Mouse (Mus musculus): ENCODE results near the gene Tnr. TPM values are rescaled to one million over a fixed set of nuclear protein-coding genes. Genes with fewer than 3 reads are reported as not detected.

Tnr gene
- polyA plus RNA-seq, 1 experiment from 2014 or later: 1.7 TPM

GRCm38 (mm10) chr1:159621321-159621720, 97.8 kb downstream of the Tnr start:
- WGBS: 56% methylated on average over 1 of the region's 1 CpGs

GRCm38 (mm10) chr1:159629119-159629518, 105.5 kb downstream of the Tnr start:
- Histone ChIP-seq H3K4me3 (ENCODE audit: low read depth, low read length) (no peak overlapping the region), H3K4me2 (ENCODE audit: low read length) (no peak overlapping the region), H3K36me3 (ENCODE audit: control insufficient read depth, insufficient read depth, low read length) (no peaks in the 10 kb centered on the region), H3K27me3 (replicated peaks; ENCODE audit: control insufficient read depth, insufficient read depth, low read length) (no peaks in the 10 kb centered on the region), H3K9ac (ENCODE audit: low read length) (no peak overlapping the region), H3K9me3 (ENCODE audit: control insufficient read depth, low read length) (no peaks in the 10 kb centered on the region), H3K27ac (ENCODE audit: low read depth) (no peak overlapping the region), H3K4me1 (replicated peaks; ENCODE audit: control insufficient read depth, insufficient read depth, low read length) (no peaks in the 10 kb centered on the region)
- 83% methylated on average over 3 of the region's 3 CpGs for WGBS
- DNase-seq (ENCODE audit: low spot score) (no peak), ATAC-seq (replicated peaks; ENCODE audit: low FRiP score, low TSS enrichment, low read depth) (no peak)

More at GRCm38 (mm10) chr1:159621321-159621720, 97.8 kb downstream of the Tnr start:
- Histone ChIP-seq H3K36me3 (ENCODE audit: control insufficient read depth, insufficient read depth, low read length) (no peaks in the 10 kb centered on the region), H3K9ac (ENCODE audit: low read length) (no peak overlapping the region), H3K27ac (ENCODE audit: low read depth) (no peak overlapping the region), H3K4me2 (ENCODE audit: low read length) (no peak overlapping the region), H3K4me3 (ENCODE audit: low read depth, low read length) (no peak overlapping the region), H3K9me3 (ENCODE audit: control insufficient read depth, low read length) (no peaks in the 10 kb centered on the region), H3K4me1 (replicated peaks; ENCODE audit: control insufficient read depth, insufficient read depth, low read length) (no peaks in the 10 kb centered on the region), H3K27me3 (replicated peaks; ENCODE audit: control insufficient read depth, insufficient read depth, low read length) (no peaks in the 10 kb centered on the region)
- ATAC-seq (replicated peaks; ENCODE audit: low FRiP score, low TSS enrichment, low read depth) (no peak), DNase-seq (ENCODE audit: low spot score) (no peak)

GRCm38 (mm10) chr1:159629822-159630589, 106.4 kb downstream of the Tnr start:
- WGBS: 70% methylated on average over 5 of the region's 5 CpGs
- H3K27ac ChIP-seq (ENCODE audit: low read depth): no peak overlapping the region
- H3K36me3 ChIP-seq (ENCODE audit: control insufficient read depth, insufficient read depth, low read length): no peaks in the 10 kb centered on the region
- H3K9ac ChIP-seq (ENCODE audit: low read length): no peak overlapping the region
- ATAC-seq (replicated peaks; ENCODE audit: low FRiP score, low TSS enrichment, low read depth) (no peak), DNase-seq (ENCODE audit: low spot score) (no peak)
- no peaks in the 10 kb centered on the region for H3K27me3 ChIP-seq (replicated peaks; ENCODE audit: control insufficient read depth, insufficient read depth, low read length)
- no peak overlapping the region for H3K4me3 ChIP-seq (ENCODE audit: low read depth, low read length)
- H3K4me1 ChIP-seq (replicated peaks; ENCODE audit: control insufficient read depth, insufficient read depth, low read length): no peaks in the 10 kb centered on the region
- no peaks in the 10 kb centered on the region for H3K9me3 ChIP-seq (ENCODE audit: control insufficient read depth, low read length)
- no peak overlapping the region for H3K4me2 ChIP-seq (ENCODE audit: low read length)

- Histone ChIP-seq H3K4me3 (ENCODE audit: low read depth, low read length) (no peak overlapping the region), H3K27ac (ENCODE audit: low read depth) (no peak overlapping the region), H3K4me2 (ENCODE audit: low read length) (no peak overlapping the region), H3K9me3 (ENCODE audit: control insufficient read depth, low read length) (no peaks in the 10 kb centered on the region), H3K4me1 (replicated peaks; ENCODE audit: control insufficient read depth, insufficient read depth, low read length) (no peaks in the 10 kb centered on the region), H3K9ac (ENCODE audit: low read length) (no peak overlapping the region), H3K36me3 (ENCODE audit: control insufficient read depth, insufficient read depth, low read length) (no peaks in the 10 kb centered on the region), H3K27me3 (replicated peaks; ENCODE audit: control insufficient read depth, insufficient read depth, low read length) (no peaks in the 10 kb centered on the region)
- 51% methylated on average over 3 of the region's 3 CpGs for WGBS
- no peak for ATAC-seq (replicated peaks; ENCODE audit: low FRiP score, low TSS enrichment, low read depth)
- no peak for DNase-seq (ENCODE audit: low spot score)
Measured at GRCm38 (mm10) chr1:159632558-159632957, 109.0 kb downstream of the Tnr start.

GRCm38 (mm10) chr1:159639408-159639807, 115.8 kb downstream of the Tnr start:
- H3K9ac ChIP-seq (ENCODE audit: low read length): no peak overlapping the region
- ATAC-seq (replicated peaks; ENCODE audit: low FRiP score, low TSS enrichment, low read depth): no peak
- H3K9me3 ChIP-seq (ENCODE audit: control insufficient read depth, low read length): no peaks in the 10 kb centered on the region
- DNase-seq (ENCODE audit: low spot score): no peak
- H3K4me2 ChIP-seq (ENCODE audit: low read length): no peak overlapping the region
- H3K4me3 ChIP-seq (ENCODE audit: low read depth, low read length): no peak overlapping the region
- no peak overlapping the region for H3K27ac ChIP-seq (ENCODE audit: low read depth)
- H3K4me1 ChIP-seq (replicated peaks; ENCODE audit: control insufficient read depth, insufficient read depth, low read length): no peaks in the 10 kb centered on the region
- 89% methylated on average over 4 of the region's 4 CpGs for WGBS
- H3K36me3 ChIP-seq (ENCODE audit: control insufficient read depth, insufficient read depth, low read length): no peaks in the 10 kb centered on the region
- H3K27me3 ChIP-seq (replicated peaks; ENCODE audit: control insufficient read depth, insufficient read depth, low read length): no peaks in the 10 kb centered on the region

- Histone ChIP-seq H3K4me1 (replicated peaks; ENCODE audit: control insufficient read depth, insufficient read depth, low read length) (no peaks in the 10 kb centered on the region; the same call in 1 of the 2 replicates), H3K27ac (ENCODE audit: low read depth) (no peak overlapping the region), H3K36me3 (ENCODE audit: control insufficient read depth, insufficient read depth, low read length) (no peaks in the 10 kb centered on the region), H3K4me2 (ENCODE audit: low read length) (no peak overlapping the region), H3K9me3 (ENCODE audit: control insufficient read depth, low read length) (no peaks in the 10 kb centered on the region), H3K27me3 (replicated peaks; ENCODE audit: control insufficient read depth, insufficient read depth, low read length) (no peaks in the 10 kb centered on the region), H3K4me3 (ENCODE audit: low read depth, low read length) (no peak overlapping the region), H3K9ac (ENCODE audit: low read length) (no peak overlapping the region)
- ATAC-seq (replicated peaks; ENCODE audit: low FRiP score, low TSS enrichment, low read depth) (no peak), DNase-seq (ENCODE audit: low spot score) (no peak)
- 91% methylated on average over 4 of the region's 4 CpGs for WGBS
Measured at GRCm38 (mm10) chr1:159645719-159646118, 122.2 kb downstream of the Tnr start.

- Histone ChIP-seq H3K27me3 (replicated peaks; ENCODE audit: control insufficient read depth, insufficient read depth, low read length) (no peaks in the 10 kb centered on the region), H3K4me2 (ENCODE audit: low read length) (no peak overlapping the region), H3K36me3 (ENCODE audit: control insufficient read depth, insufficient read depth, low read length) (no peaks in the 10 kb centered on the region), H3K4me1 (replicated peaks; ENCODE audit: control insufficient read depth, insufficient read depth, low read length) (no peaks in the 10 kb centered on the region; the same call in 1 of the 2 replicates), H3K4me3 (ENCODE audit: low read depth, low read length) (no peak overlapping the region), H3K27ac (ENCODE audit: low read depth) (no peak overlapping the region), H3K9ac (ENCODE audit: low read length) (no peak overlapping the region), H3K9me3 (ENCODE audit: control insufficient read depth, low read length) (no peaks in the 10 kb centered on the region)
- DNase-seq (ENCODE audit: low spot score) (no peak), ATAC-seq (replicated peaks; ENCODE audit: low FRiP score, low TSS enrichment, low read depth) (no peak)
- WGBS: 28% methylated on average over 4 of the region's 4 CpGs
Measured at GRCm38 (mm10) chr1:159650486-159650885, 126.9 kb downstream of the Tnr start.

GRCm38 (mm10) chr1:159655241-159655640, 131.7 kb downstream of the Tnr start:
- Histone ChIP-seq H3K27ac (ENCODE audit: low read depth) (no peak overlapping the region), H3K27me3 (replicated peaks; ENCODE audit: control insufficient read depth, insufficient read depth, low read length) (no peaks in the 10 kb centered on the region), H3K4me1 (replicated peaks; ENCODE audit: control insufficient read depth, insufficient read depth, low read length) (no peaks in the 10 kb centered on the region; the same call in 1 of the 2 replicates), H3K4me2 (ENCODE audit: low read length) (no peak overlapping the region), H3K9me3 (ENCODE audit: control insufficient read depth, low read length) (no peaks in the 10 kb centered on the region), H3K4me3 (ENCODE audit: low read depth, low read length) (no peak overlapping the region), H3K36me3 (ENCODE audit: control insufficient read depth, insufficient read depth, low read length) (no peaks in the 10 kb centered on the region), H3K9ac (ENCODE audit: low read length) (no peak overlapping the region)
- DNase-seq (ENCODE audit: low spot score) (no peak), ATAC-seq (replicated peaks; ENCODE audit: low FRiP score, low TSS enrichment, low read depth) (no peak)
- WGBS: 63% methylated on average over 3 of the region's 3 CpGs

All from intestine, embryonic 14.5 days (tissue).